Mouse (Mus musculus): ENCODE measurements around the gene Plxnb2. TPM values are rescaled to one million over a fixed set of nuclear protein-coding genes. Genes with fewer than 3 reads are reported as not detected.

Gene Plxnb2
- total and polyA plus RNA-seq, 3 experiments: 1.8 to 15.5 (median 9.9) TPM

GRCm38 (mm10) chr15:89123595-89123994 is 57.0 kb downstream of the Plxnb2 start:
- H3K9me3 ChIP-seq (replicated peaks): no peaks in the 10 kb centered on the region
- H3K4me1 ChIP-seq (ENCODE audit: insufficient read depth, low read depth, low read length): peaks cover 77% of the 10 kb centered on the region
- peak overlapping the region; percentile 92; the same call in 1 of the 2 replicates for H3K4me3 ChIP-seq (ENCODE audit: low read depth, low read length)
- TF ChIP-seq GATA1 (IDR thresholded peaks at IDR 0.05; ENCODE audit: borderline replicate concordance, low read length) (no peak), CTCF (IDR thresholded peaks at IDR 0.05; ENCODE audit: low read depth, low read length) (no peak), GATA2 (IDR thresholded peaks at IDR 0.05; ENCODE audit: borderline replicate concordance, low read depth, low read length) (no peak), TAL1 (conservative IDR thresholded peaks at IDR 0.05; ENCODE audit: low read depth, low read length) (no peak), POLR2AphosphoS5 (IDR thresholded peaks at IDR 0.05; ENCODE audit: insufficient replicate concordance, low read depth, low read length) (no peak)
- no peak for ATAC-seq (ENCODE audit: extremely low read depth, insufficient number of reproducible peaks, low FRiP score, poor library complexity, severe bottlenecking)
- no peak for DNase-seq (ENCODE audit: low spot score)
- peaks cover 78% of the 10 kb centered on the region for H3K36me3 ChIP-seq (replicated peaks)
- H3K27me3 ChIP-seq (ENCODE audit: insufficient read depth, low read length): no peaks in the 10 kb centered on the region

- Histone ChIP-seq H3K36me3 (replicated peaks) (peaks cover 86% of the 10 kb centered on the region), H3K4me3 (ENCODE audit: low read depth, low read length) (peak within 1 kb of the TSS; percentile 92)
Observed at GRCm38 (mm10) chr15:89122649-89123366, 57.8 kb downstream of the Plxnb2 start, which contains the start of gene Tubgcp6. Tubgcp6 (minus strand) TSS chr15:89123112.

DNA sequence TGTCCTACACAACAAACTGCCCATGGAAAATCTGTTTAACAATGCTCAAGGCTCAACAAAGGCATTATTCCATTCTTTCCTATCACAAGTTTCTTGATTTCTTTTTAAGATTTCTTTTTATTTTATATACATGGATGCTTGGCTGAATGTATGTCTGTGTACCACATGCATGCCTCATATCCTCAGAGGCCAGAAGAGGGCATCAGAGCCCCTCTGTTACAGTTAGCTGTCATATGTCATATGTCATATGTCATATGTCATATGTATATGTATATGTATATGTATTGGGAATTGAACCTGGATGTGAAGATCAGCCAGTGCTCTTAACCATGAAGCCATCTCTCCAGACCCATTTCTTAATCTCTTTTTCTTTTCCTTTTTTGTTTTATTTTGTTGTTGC is 62.6 kb downstream of the Plxnb2 start:
- DNase-seq (ENCODE audit: low spot score): no peak
- Histone ChIP-seq H3K9me3 (replicated peaks) (no peaks in the 10 kb centered on the region), H3K27me3 (ENCODE audit: insufficient read depth, low read length) (no peaks in the 10 kb centered on the region), H3K4me3 (ENCODE audit: low read depth, low read length) (no peak overlapping the region), H3K36me3 (replicated peaks) (peaks cover 81% of the 10 kb centered on the region), H3K4me1 (ENCODE audit: insufficient read depth, low read depth, low read length) (peaks cover 37% of the 10 kb centered on the region)
- TF ChIP-seq TAL1 (conservative IDR thresholded peaks at IDR 0.05; ENCODE audit: low read depth, low read length) (no peak), GATA2 (IDR thresholded peaks at IDR 0.05; ENCODE audit: borderline replicate concordance, low read depth, low read length) (no peak), CTCF (IDR thresholded peaks at IDR 0.05; ENCODE audit: low read depth, low read length) (no peak), POLR2AphosphoS5 (IDR thresholded peaks at IDR 0.05; ENCODE audit: insufficient replicate concordance, low read depth, low read length) (no peak), GATA1 (IDR thresholded peaks at IDR 0.05; ENCODE audit: borderline replicate concordance, low read length) (no peak)
- ATAC-seq (ENCODE audit: extremely low read depth, insufficient number of reproducible peaks, low FRiP score, poor library complexity, severe bottlenecking): no peak

More at GRCm38 (mm10) chr15:89122649-89123366, 57.8 kb downstream of the Plxnb2 start, which contains the start of gene Tubgcp6:
- DNase-seq (ENCODE audit: low spot score) (peak; percentile 98), ATAC-seq (ENCODE audit: extremely low read depth, insufficient number of reproducible peaks, low FRiP score, poor library complexity, severe bottlenecking) (peak; percentile 72)
- TF ChIP-seq TAL1 (conservative IDR thresholded peaks at IDR 0.05; ENCODE audit: low read depth, low read length) (no peak), POLR2AphosphoS5 (IDR thresholded peaks at IDR 0.05; ENCODE audit: insufficient replicate concordance, low read depth, low read length) (no peak), CTCF (IDR thresholded peaks at IDR 0.05; ENCODE audit: low read depth, low read length) (no peak), GATA1 (IDR thresholded peaks at IDR 0.05; ENCODE audit: borderline replicate concordance, low read length) (no peak)
- Histone ChIP-seq H3K9me3 (replicated peaks) (no peaks in the 10 kb centered on the region), H3K4me1 (ENCODE audit: insufficient read depth, low read depth, low read length) (peaks cover 70% of the 10 kb centered on the region), H3K27me3 (ENCODE audit: insufficient read depth, low read length) (no peaks in the 10 kb centered on the region)

GRCm38 (mm10) chr15:89110147-89110546 is 70.4 kb downstream of the Plxnb2 start:
- DNase-seq (ENCODE audit: low spot score) (no peak), ATAC-seq (ENCODE audit: extremely low read depth, insufficient number of reproducible peaks, low FRiP score, poor library complexity, severe bottlenecking) (no peak)
- no peak overlapping the region for H3K4me3 ChIP-seq (ENCODE audit: low read depth, low read length)
- H3K27me3 ChIP-seq (ENCODE audit: insufficient read depth, low read length): no peaks in the 10 kb centered on the region
- H3K4me1 ChIP-seq (ENCODE audit: insufficient read depth, low read depth, low read length): no peaks in the 10 kb centered on the region
- no peaks in the 10 kb centered on the region for H3K9me3 ChIP-seq (replicated peaks)
- H3K36me3 ChIP-seq (replicated peaks): peaks cover 97% of the 10 kb centered on the region
- TF ChIP-seq CTCF (IDR thresholded peaks at IDR 0.05; ENCODE audit: low read depth, low read length): no peak
- no peak for TF ChIP-seq GATA1 (IDR thresholded peaks at IDR 0.05; ENCODE audit: borderline replicate concordance, low read length)
- no peak for TF ChIP-seq POLR2AphosphoS5 (IDR thresholded peaks at IDR 0.05; ENCODE audit: insufficient replicate concordance, low read depth, low read length)
- no peak for TF ChIP-seq GATA2 (IDR thresholded peaks at IDR 0.05; ENCODE audit: borderline replicate concordance, low read depth, low read length)
- TF ChIP-seq TAL1 (conservative IDR thresholded peaks at IDR 0.05; ENCODE audit: low read depth, low read length): no peak

DNA sequence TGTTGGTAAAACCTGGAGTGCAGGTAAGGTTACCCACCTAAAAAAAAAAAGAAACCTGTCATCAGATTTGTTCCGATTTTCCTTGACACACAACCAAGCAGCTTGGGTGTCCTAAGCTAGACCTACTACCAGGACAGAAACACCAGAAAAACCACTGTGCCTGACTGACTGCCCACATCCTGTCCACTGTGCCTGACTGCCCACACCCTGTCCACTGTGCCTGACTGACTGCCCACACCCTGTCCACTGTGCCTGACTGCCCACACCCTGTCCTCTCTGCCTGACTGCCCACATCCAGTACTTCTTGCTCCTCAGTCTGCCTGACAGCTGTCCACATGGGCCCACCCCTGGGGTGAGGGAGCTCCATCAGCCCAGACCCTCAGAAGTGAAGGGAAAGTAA is 73.6 kb downstream of the Plxnb2 start:
- H3K36me3 ChIP-seq (replicated peaks): peaks cover 100% of the 10 kb centered on the region
- H3K4me1 ChIP-seq (ENCODE audit: insufficient read depth, low read depth, low read length): 0 out of 2 replicates have a peak, but pooled peaks cover under 1% of the 10 kb centered on the region
- no peak for DNase-seq (ENCODE audit: low spot score)
- no peak for TF ChIP-seq GATA1 (IDR thresholded peaks at IDR 0.05; ENCODE audit: borderline replicate concordance, low read length)
- TF ChIP-seq GATA2 (IDR thresholded peaks at IDR 0.05; ENCODE audit: borderline replicate concordance, low read depth, low read length): no peak
- TF ChIP-seq CTCF (IDR thresholded peaks at IDR 0.05; ENCODE audit: low read depth, low read length): no peak
- no peak for TF ChIP-seq TAL1 (conservative IDR thresholded peaks at IDR 0.05; ENCODE audit: low read depth, low read length)
- no peak for TF ChIP-seq POLR2AphosphoS5 (IDR thresholded peaks at IDR 0.05; ENCODE audit: insufficient replicate concordance, low read depth, low read length)
- ATAC-seq (ENCODE audit: extremely low read depth, insufficient number of reproducible peaks, low FRiP score, poor library complexity, severe bottlenecking): no peak
- no peaks in the 10 kb centered on the region; the same call in 1 of the 2 replicates for H3K27me3 ChIP-seq (ENCODE audit: insufficient read depth, low read length)
- H3K4me3 ChIP-seq (ENCODE audit: low read depth, low read length): no peak overlapping the region
- H3K9me3 ChIP-seq (replicated peaks): no peaks in the 10 kb centered on the region

GRCm38 (mm10) chr15:89106073-89106472 is 74.5 kb downstream of the Plxnb2 start:
- H3K36me3 ChIP-seq (replicated peaks): peaks cover 100% of the 10 kb centered on the region
- no peaks in the 10 kb centered on the region for H3K9me3 ChIP-seq (replicated peaks)
- 0 out of 2 replicates have a peak, but pooled peaks cover 4% of the 10 kb centered on the region for H3K4me1 ChIP-seq (ENCODE audit: insufficient read depth, low read depth, low read length)
- no peaks in the 10 kb centered on the region; the same call in 1 of the 2 replicates for H3K27me3 ChIP-seq (ENCODE audit: insufficient read depth, low read length)
- no peak overlapping the region for H3K4me3 ChIP-seq (ENCODE audit: low read depth, low read length)
- TF ChIP-seq GATA1 (IDR thresholded peaks at IDR 0.05; ENCODE audit: borderline replicate concordance, low read length) (no peak), TAL1 (conservative IDR thresholded peaks at IDR 0.05; ENCODE audit: low read depth, low read length) (no peak), GATA2 (IDR thresholded peaks at IDR 0.05; ENCODE audit: borderline replicate concordance, low read depth, low read length) (no peak), POLR2AphosphoS5 (IDR thresholded peaks at IDR 0.05; ENCODE audit: insufficient replicate concordance, low read depth, low read length) (no peak), CTCF (IDR thresholded peaks at IDR 0.05; ENCODE audit: low read depth, low read length) (no peak)
- ATAC-seq (ENCODE audit: extremely low read depth, insufficient number of reproducible peaks, low FRiP score, poor library complexity, severe bottlenecking) (no peak), DNase-seq (ENCODE audit: low spot score) (no peak)

Other genes starting within 250 kb of the Plxnb2 start
Only the 20 nearest of the 26 such genes appear.
- gene Mlc1, start 201.8 kb downstream of the Plxnb2 start, total RNA-seq (2014; fragmentation: Nextera tagmentation): not detected in 2 replicates
- gene Mlc1, start 201.8 kb downstream of the Plxnb2 start, total RNA-seq (2017): 0.11 TPM in 1 of 2 replicates, not detected in the other
- not detected in 2 replicates for gene Mlc1, start 201.8 kb downstream of the Plxnb2 start, polyA plus RNA-seq (2012)
- gene Mov10l1, start 197.9 kb downstream of the Plxnb2 start, total RNA-seq (2014; fragmentation: Nextera tagmentation): not detected in 2 replicates
- not detected in 2 replicates for gene Mov10l1, start 197.9 kb downstream of the Plxnb2 start, total RNA-seq (2017)
- not detected in 2 replicates for gene Mov10l1, start 197.9 kb downstream of the Plxnb2 start, polyA plus RNA-seq (2012)
- gene Panx2, start 121.1 kb downstream of the Plxnb2 start, total RNA-seq (2014; fragmentation: Nextera tagmentation): not detected in 2 replicates
- gene Panx2, start 121.1 kb downstream of the Plxnb2 start, total RNA-seq (2017): 0.11 TPM in 1 of 2 replicates, not detected in the other
- 0.01 TPM in 1 of 2 replicates, not detected in the other for gene Panx2, start 121.1 kb downstream of the Plxnb2 start, polyA plus RNA-seq (2012)
- gene Trabd, start 105.7 kb downstream of the Plxnb2 start, total RNA-seq (2014; fragmentation: Nextera tagmentation): 27.5 and 27.6 TPM in 2 replicates
- gene Trabd, start 105.7 kb downstream of the Plxnb2 start, total RNA-seq (2017): 22.1 and 27.3 TPM in 2 replicates
- 60.3 and 67.7 TPM in 2 replicates for gene Trabd, start 105.7 kb downstream of the Plxnb2 start, polyA plus RNA-seq (2012)
- gene Selenoo, start 91.7 kb downstream of the Plxnb2 start, total RNA-seq (2014; fragmentation: Nextera tagmentation): 15.9 and 17.8 TPM in 2 replicates
- 25.2 and 28.4 TPM in 2 replicates for gene Selenoo, start 91.7 kb downstream of the Plxnb2 start, total RNA-seq (2017)
- gene Selenoo, start 91.7 kb downstream of the Plxnb2 start, polyA plus RNA-seq (2012): 11.6 and 14.0 TPM in 2 replicates
- 41.4 and 55.2 TPM in 2 replicates for gene Tubgcp6, start 57.7 kb downstream of the Plxnb2 start, total RNA-seq (2014; fragmentation: Nextera tagmentation)
- 19.3 and 21.5 TPM in 2 replicates for gene Tubgcp6, start 57.7 kb downstream of the Plxnb2 start, total RNA-seq (2017)
- 31.8 and 35.4 TPM in 2 replicates for gene Tubgcp6, start 57.7 kb downstream of the Plxnb2 start, polyA plus RNA-seq (2012)
- 6.8 and 9.3 TPM in 2 replicates for gene Hdac10, start 52.1 kb downstream of the Plxnb2 start, total RNA-seq (2014; fragmentation: Nextera tagmentation)
- 16.1 and 22.3 TPM in 2 replicates for gene Hdac10, start 52.1 kb downstream of the Plxnb2 start, total RNA-seq (2017)
- gene Hdac10, start 52.1 kb downstream of the Plxnb2 start, polyA plus RNA-seq (2012): 11.5 and 18.3 TPM in 2 replicates
- not detected in 2 replicates for gene Mapk12, start 40.1 kb downstream of the Plxnb2 start, total RNA-seq (2014; fragmentation: Nextera tagmentation)
- 0.16 TPM in 1 of 2 replicates, not detected in the other for gene Mapk12, start 40.1 kb downstream of the Plxnb2 start, total RNA-seq (2017)
- not detected in 2 replicates for gene Mapk12, start 40.1 kb downstream of the Plxnb2 start, polyA plus RNA-seq (2012)
- gene Mapk11, start 31.2 kb downstream of the Plxnb2 start, total RNA-seq (2014; fragmentation: Nextera tagmentation): not detected in 2 replicates
- gene Mapk11, start 31.2 kb downstream of the Plxnb2 start, total RNA-seq (2017): 0.38 and 0.46 TPM in 2 replicates
- 0.07 TPM in 1 of 2 replicates, not detected in the other for gene Mapk11, start 31.2 kb downstream of the Plxnb2 start, polyA plus RNA-seq (2012)
- gene Dennd6b, start 15.7 kb upstream of the Plxnb2 start, total RNA-seq (2014; fragmentation: Nextera tagmentation): 3.5 and 4.0 TPM in 2 replicates
- 1.8 and 2.3 TPM in 2 replicates for gene Dennd6b, start 15.7 kb upstream of the Plxnb2 start, total RNA-seq (2017)
- gene Dennd6b, start 15.7 kb upstream of the Plxnb2 start, polyA plus RNA-seq (2012): 7.3 and 7.6 TPM in 2 replicates
- 47.6 and 65.5 TPM in 2 replicates for gene Ppp6r2, start 30.8 kb upstream of the Plxnb2 start, total RNA-seq (2014; fragmentation: Nextera tagmentation)
- 34.9 and 104 TPM in 2 replicates for gene Ppp6r2, start 30.8 kb upstream of the Plxnb2 start, total RNA-seq (2017)
- gene Ppp6r2, start 30.8 kb upstream of the Plxnb2 start, polyA plus RNA-seq (2012): 105 and 107 TPM in 2 replicates
- 100 and 128 TPM in 2 replicates for gene Sbf1, start 134.5 kb upstream of the Plxnb2 start, total RNA-seq (2014; fragmentation: Nextera tagmentation)
- 40.5 and 42.5 TPM in 2 replicates for gene Sbf1, start 134.5 kb upstream of the Plxnb2 start, total RNA-seq (2017)
- 104 and 145 TPM in 2 replicates for gene Sbf1, start 134.5 kb upstream of the Plxnb2 start, polyA plus RNA-seq (2012)
- gene Adm2, start 141.9 kb upstream of the Plxnb2 start, total RNA-seq (2014; fragmentation: Nextera tagmentation): not detected in 2 replicates
- gene Adm2, start 141.9 kb upstream of the Plxnb2 start, total RNA-seq (2017): not detected in 2 replicates
- gene Adm2, start 141.9 kb upstream of the Plxnb2 start, polyA plus RNA-seq (2012): 0.11 and 0.12 TPM in 2 replicates
- not detected in 2 replicates for gene Miox, start 153.6 kb upstream of the Plxnb2 start, total RNA-seq (2014; fragmentation: Nextera tagmentation)
- 0.11 and 0.12 TPM in 2 replicates for gene Miox, start 153.6 kb upstream of the Plxnb2 start, total RNA-seq (2017)
- gene Miox, start 153.6 kb upstream of the Plxnb2 start, polyA plus RNA-seq (2012): not detected in 2 replicates
- gene Lmf2, start 174.9 kb upstream of the Plxnb2 start, total RNA-seq (2014; fragmentation: Nextera tagmentation): 42.7 and 76.3 TPM in 2 replicates
- gene Lmf2, start 174.9 kb upstream of the Plxnb2 start, total RNA-seq (2017): 13.7 and 15.3 TPM in 2 replicates
- gene Lmf2, start 174.9 kb upstream of the Plxnb2 start, polyA plus RNA-seq (2012): 116 and 125 TPM in 2 replicates
- 147 and 164 TPM in 2 replicates for gene Ncaph2, start 174.9 kb upstream of the Plxnb2 start, total RNA-seq (2014; fragmentation: Nextera tagmentation)
- 130 and 148 TPM in 2 replicates for gene Ncaph2, start 174.9 kb upstream of the Plxnb2 start, total RNA-seq (2017)
- 68.4 and 78.1 TPM in 2 replicates for gene Ncaph2, start 174.9 kb upstream of the Plxnb2 start, polyA plus RNA-seq (2012)
- gene Sco2, start 193.1 kb upstream of the Plxnb2 start, total RNA-seq (2014; fragmentation: Nextera tagmentation): 9.5 and 15.0 TPM in 2 replicates
- gene Sco2, start 193.1 kb upstream of the Plxnb2 start, total RNA-seq (2017): 26.2 and 27.8 TPM in 2 replicates
- 62.3 and 64.6 TPM in 2 replicates for gene Sco2, start 193.1 kb upstream of the Plxnb2 start, polyA plus RNA-seq (2012)
- gene Tymp, start 196.3 kb upstream of the Plxnb2 start, total RNA-seq (2014; fragmentation: Nextera tagmentation): not detected in 2 replicates
- gene Tymp, start 196.3 kb upstream of the Plxnb2 start, total RNA-seq (2017): 0.27 and 0.35 TPM in 2 replicates
- gene Tymp, start 196.3 kb upstream of the Plxnb2 start, polyA plus RNA-seq (2012): 0.61 and 0.69 TPM in 2 replicates
- not detected in 2 replicates for gene Odf3b, start 198.5 kb upstream of the Plxnb2 start, total RNA-seq (2014; fragmentation: Nextera tagmentation)
- not detected in 2 replicates for gene Odf3b, start 198.5 kb upstream of the Plxnb2 start, total RNA-seq (2017)
- not detected in 2 replicates for gene Odf3b, start 198.5 kb upstream of the Plxnb2 start, polyA plus RNA-seq (2012)
- gene Klhdc7b, start 204.1 kb upstream of the Plxnb2 start, total RNA-seq (2014; fragmentation: Nextera tagmentation): not detected in 2 replicates
- 0.05 TPM in 1 of 2 replicates, not detected in the other for gene Klhdc7b, start 204.1 kb upstream of the Plxnb2 start, total RNA-seq (2017)
- gene Klhdc7b, start 204.1 kb upstream of the Plxnb2 start, polyA plus RNA-seq (2012): not detected in 2 replicates